Mouse (Mus musculus): Measurements from ENCODE around the gene Zfp90.
A peak's percentile ranks its signal among the peaks of the same experiment; 100 is the strongest.
"Not testable (repeated sequence)": the region's sequence is repeated elsewhere in the genome, so short reads cannot be mapped to it uniquely, and the experiment has no call there.

The Zfp90 gene

DNA sequence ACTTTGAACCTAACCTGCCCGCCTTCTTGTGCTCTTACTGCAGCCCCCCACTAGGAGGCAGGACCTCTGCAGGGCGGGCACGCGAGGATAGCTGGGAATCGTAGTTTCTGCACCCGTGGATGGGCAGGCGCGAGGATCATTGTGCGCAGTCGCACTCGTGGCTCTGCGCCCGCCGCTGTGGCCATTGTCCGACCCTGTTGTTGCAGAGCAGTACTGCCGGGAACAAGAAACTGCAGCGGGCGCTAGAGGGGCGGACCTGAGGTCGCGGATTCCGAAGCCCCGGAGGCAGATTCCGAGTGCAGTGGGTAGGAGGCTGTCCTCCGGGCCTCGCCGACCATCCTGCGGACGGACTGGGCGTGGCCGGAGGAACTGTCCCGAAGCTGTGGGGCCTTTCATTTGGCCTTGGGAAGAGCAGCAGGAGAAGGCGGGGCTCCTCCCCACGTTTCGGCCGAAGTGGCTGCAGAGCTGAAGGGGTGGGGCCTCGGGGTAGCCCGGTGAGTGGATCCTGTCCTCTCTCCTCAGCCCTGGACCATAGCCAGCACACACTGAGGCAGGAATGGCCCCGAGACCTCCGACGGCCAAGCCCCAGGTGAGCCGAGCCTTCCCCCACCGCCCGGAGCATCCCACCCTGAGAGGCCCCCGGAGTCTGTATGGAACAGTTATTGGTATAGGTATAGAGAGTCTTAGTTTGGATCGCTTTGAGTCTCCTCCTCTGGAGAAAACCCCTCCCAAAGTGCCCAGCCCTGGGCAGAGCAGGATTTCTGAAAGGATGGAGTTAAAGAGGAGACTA is at the start of gene Zfp90:
Gene Zfp90, plus strand, starts transcription at position 146 of the 790 bp plus-strand sequence.
- peak; percentile 96 for DNase-seq

DNA sequence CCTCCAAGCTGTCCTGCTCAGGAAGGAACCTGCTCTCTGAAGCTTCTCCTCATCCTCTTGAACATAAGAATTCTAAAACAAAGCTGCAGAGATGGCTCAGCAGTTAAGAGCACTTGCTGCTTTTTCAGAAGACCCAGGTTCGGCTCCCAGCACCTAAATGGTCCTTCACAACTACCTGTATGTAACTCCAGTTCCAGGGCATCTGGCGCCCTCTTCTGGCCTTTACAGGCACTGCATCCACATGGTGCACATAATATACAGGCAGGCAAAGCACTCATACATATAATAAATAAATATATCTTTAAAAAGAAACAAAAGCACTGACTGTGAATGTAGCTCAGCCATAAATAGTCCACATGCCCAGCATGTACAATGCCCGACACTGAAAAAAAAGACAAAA is 46.6 kb upstream of the Zfp90 start:
- no peak for DNase-seq

DNA sequence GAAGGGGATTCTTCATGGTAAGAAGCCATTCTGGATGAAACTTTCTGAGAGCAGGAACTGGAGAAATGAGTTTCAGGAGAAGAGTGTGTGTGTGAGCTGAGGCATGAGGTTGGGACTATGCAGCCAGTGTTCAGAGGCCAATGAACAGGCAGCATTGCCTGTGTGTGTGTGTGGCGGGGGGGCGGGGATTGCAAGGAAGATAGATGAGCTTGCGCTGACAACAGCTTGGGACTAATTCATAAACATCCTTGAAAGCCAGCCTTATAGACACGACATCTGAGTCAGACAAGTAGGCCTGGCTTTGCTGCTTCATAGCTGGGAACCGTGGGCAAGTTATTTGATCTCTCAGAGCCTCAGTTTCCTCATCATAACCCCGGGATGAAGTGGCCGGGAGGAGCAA is 46.1 kb upstream of the Zfp90 start:
- DNase-seq = no peak

DNA sequence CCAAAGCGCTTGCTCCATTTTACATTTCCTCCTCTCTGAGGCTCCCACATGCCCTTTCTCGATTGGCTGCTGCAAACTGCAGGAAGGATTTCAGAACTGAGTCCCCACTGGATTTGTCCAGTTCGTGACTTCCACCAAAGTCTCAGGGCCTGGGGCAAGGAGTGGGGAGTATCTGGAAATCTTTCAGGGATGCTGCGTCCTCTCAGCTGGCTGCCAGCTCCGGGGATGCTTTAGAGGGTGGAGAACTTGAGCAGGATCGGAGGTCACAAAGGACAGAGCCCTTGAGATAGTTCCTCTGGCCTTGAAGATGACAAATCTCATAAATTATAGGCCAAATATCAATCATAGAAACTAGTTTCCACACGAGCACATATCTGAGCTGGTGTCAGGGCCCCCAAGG is 39.2 kb upstream of the Zfp90 start:
- no peak for DNase-seq

DNA sequence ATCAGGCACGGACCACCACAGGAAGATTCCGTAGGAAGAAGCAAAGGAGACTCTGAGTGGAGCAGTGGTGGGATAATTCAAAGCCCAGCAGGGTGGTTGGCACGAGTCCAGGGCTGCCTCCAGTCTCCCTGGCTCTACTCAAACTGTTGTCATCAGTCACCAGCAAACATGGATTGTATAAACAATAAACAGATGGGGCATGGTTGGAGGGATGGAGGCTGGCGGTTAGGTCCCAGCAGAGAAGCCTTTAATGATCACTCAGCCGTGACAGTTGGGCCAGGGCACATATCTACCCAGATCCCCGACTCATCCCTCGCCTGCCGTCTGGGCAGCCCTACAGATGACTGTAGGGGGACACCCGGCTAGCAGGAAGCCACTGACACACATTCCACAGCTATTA is 38.3 kb upstream of the Zfp90 start:
- DNase-seq = no peak

DNA sequence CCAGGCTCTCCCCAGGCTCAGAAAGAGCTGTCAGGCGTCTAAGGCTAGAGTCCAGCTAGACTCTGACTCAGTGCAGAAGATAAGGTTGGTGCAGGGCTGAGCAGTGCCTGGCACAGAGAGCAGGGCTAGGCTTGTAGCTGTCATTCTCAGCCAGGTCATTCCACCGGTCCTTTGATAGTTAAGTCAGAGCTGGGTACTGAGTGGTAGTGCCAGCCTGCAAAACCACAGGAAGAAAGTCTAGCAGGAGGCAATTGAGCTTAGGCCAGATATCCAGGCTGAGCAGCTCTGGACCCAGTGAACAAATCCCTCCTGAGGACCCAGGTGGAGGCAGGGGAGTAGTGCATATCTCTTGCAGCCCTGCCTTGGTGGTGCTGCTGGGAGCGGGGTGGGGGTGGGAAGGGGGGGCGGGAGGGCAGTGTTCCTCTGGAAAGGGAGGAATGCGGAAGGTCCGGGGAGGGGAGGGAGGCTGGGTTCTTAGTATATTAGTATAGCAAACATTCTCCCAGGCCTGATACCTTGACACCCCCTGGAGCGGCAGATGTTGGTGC is 36.6 kb upstream of the Zfp90 start:
- no peak for DNase-seq

DNA sequence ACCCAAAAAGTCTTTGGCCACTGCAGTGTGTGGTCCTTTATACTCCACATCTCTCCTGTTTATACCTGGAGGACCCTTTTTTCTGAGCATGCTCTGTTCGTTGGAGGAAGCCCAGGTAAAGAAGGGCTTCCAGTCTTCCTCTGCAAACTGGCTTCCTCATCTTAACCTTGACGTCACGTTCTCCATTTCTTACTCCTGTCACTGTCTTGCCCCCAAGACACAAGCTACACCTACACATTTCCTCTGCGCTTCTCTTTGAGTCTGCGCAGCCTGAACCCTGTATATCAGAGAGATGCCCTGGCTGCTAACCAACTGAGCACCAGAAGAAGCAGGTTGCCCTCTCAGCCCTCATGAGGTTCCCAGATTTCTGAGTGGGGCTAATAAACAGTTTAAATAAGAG is 35.8 kb upstream of the Zfp90 start:
- no peak for DNase-seq

DNA sequence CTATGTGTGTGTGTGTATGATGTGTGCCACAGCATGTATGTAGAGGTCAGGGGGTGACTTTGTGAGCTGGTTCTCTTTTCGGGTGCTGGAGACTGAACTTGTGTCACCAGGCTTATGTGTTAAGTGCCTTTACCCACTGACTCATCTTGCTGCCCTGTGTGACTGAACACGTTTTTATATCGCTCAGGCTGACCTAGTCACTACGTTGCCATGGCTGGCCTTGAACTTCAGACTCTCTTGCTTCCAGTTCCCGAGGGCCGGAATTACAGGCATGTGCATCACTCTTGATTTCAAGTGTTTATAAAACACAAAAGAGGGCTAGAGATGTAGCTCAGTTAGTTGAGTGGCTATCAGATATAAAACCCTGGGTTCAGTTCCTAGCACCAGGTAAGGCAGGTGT is 34.1 kb upstream of the Zfp90 start:
- DNase-seq = no peak

DNA sequence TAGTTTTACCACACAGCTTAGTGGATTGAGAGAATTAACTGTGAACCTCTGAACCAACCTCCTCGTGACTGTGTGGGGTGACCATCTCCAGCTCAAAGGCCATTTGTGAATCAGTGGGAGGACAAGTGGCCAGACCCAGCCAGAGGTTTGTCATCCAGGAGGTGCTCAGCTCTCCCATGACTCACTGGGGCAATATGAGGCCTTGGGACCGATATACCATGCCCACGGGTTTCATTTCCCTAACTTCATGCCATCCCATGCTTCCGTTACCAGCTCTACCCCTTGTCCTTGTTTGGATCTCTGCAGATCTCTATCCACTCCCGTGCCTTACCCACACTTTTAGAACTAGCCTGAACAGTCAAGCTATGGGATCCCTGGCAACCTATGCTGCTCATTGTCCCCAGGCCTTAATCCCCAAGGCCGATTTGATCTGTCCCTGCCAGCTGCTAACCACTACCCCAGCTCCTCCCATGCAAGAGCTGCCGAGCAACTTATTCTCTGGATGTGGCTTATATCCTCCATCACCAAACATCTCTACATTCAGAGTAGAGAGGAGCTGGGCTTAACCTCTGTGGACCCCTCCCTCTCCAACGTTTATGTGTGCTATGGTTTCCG is 27.2 kb upstream of the Zfp90 start:
- no peak for DNase-seq

DNA sequence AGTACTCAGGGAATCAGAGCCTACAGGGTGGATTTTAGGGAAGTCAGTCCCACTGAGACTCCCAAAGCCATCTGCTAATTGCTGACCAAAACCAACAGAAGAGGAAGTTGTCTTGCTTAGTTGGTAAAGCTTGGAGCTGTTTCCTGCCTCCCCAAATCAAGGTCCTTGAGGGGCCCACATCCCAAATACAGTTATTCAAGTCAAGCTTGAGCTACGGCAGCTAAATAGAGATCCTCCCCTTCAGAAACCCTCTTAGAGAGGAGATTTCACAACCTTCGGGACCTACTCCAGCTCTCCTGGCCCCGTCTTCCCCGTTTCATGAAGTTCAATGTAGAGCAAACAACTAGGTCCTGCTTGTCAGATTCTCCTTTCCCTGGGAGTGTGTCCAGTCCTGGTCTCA is 20.6 kb upstream of the Zfp90 start:
- no peak for DNase-seq

DNA sequence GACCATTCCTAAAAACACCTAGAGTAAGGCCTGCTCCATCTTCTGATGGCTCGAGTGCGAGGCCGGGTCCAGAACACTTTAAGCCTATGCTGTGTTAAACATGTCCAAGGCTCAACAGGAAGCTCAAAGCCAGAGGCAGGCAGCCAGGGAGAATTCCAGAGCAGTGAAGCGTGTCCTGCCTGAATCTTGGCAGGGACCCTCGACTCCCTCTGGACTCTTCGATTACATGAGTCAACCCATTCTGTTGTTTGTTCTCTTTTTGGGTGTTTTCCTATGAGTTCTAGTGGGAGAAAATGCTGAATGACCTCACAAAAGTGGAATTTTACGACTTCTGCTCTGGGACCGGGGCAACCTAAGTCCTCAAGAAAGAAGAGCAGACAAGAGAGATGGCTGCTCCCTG is 15.4 kb upstream of the Zfp90 start:
- peak; percentile 88 for DNase-seq

DNA sequence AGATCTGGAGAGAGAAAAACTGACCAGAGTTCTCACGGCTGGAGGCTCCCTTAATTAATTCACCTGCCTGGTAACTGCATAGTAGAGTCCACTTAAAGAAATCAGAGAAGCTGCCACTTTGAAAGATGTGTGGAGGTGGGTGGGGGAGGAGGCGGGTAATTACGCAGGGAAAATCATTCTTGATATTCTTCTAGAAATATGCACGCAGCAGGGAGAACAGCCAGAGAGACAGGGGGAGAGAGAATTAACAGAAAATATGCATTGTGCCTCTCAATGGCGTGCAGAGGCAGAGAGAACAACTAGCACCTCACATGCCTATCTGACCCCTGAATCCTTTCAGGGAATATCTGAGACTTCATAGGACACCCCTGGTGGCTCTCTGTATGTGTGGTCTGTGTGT is 14.9 kb upstream of the Zfp90 start:
- DNase-seq = no peak

DNA sequence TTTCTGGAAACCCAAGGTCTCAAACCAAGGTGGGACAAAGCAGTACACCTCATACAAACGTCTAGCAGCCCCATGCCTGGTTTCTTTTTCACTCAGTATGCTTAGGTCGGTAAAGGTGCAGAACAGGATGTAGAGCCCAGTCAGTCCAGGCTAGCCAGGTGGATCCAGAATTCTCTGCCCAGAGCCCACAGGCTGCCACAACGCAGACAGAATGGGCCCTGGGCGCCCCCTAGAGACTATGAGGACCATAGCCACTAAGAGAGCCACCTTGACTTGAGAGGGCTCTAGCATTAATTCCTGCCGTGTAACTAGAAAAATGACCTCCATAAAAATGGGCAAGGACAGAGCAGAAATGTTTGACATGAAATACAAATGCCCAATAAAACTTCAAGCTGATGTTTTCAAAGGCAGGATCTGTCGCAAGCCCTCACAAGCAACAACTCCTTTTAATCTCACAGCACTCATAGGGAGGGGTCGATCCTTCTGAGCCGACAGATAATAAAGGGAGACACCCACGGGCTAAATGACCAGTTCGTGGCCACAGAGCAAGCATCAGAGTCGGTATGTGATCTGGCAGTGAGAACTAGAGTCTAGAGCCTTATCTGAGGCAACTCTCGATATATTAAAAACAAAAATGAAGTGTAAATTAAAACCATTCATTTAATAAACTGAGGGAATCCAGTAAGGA is 11.7 kb upstream of the Zfp90 start:
- peak; percentile 60 for DNase-seq

DNA sequence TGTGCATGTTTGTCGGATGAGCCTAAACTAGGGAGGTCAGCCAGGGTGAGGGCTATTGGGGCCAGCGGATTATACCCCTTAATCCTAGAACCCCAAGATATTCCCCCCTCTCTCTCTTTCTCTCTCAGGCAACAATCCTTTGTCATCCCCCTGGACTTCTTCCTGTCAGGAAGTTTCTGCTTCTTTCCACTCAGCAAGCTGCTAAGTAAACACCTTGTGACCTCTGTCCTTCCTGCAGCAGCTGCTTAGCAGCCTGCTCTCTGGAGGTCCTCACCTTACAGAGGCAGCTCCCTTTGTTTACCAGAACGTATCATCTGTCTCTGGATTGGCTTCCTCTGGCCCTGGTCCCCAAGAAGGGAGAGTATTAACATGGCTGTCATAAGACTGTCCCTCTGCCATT is 10.3 kb upstream of the Zfp90 start:
- DNase-seq = no peak

DNA sequence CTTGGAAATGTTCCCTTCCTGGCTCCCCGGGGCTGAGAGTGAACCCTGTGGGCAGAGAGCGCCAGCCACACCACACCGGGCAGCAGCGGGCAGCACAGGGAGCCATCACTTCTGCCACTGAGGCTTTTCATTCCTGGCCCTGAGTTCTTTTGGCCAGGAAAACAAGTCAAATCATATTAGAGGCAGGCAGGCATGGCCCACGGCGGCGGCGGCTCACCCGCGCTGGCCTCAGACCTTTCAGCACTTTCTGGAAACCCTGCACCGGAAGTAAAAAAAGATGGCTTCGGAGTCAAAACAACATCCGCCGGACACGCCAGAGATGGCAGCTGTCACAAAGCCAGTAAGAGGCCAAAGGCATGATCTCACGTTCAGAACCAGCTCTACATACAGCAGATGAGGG is 9.3 kb upstream of the Zfp90 start:
- DNase-seq = peak; percentile 32

DNA sequence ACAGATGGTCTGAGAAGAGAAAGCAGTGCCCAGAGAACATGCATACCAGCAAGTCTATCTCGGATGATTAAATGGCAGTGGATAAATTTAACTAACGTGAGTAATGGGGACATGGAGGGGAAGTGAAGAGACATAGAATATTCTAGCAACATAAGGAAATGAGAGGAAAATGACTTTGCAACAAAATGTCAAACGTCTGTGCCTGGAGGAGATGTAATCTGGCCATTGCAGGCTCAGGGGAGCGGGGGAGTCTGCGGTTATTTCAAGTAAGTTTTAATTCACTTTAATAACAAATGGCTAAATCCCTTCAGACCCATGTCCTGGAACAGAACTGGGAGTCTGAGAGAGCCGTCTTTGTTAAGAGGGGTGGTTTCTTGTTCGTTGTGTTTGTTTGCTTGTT is 5.1 kb upstream of the Zfp90 start:
- no peak for DNase-seq

DNA sequence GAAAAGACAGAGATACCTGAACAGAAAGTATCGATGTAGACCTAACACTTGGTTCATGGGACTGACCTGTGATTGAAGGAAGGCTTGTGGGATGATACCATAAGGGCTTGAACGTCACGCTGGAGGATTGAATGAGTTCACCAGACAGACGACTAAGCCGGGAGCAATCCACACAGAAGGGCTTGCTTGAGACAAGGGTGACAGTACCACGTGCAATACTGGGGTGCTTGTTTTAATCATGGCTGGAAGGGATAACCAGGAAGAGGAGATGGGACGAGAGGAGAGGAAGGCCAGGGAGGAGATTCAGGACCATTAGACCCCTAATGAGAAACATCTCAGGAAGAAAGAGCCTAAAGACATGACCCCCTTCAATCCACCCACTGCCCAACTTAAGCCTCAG is 4.6 kb upstream of the Zfp90 start:
- no peak for DNase-seq

DNA sequence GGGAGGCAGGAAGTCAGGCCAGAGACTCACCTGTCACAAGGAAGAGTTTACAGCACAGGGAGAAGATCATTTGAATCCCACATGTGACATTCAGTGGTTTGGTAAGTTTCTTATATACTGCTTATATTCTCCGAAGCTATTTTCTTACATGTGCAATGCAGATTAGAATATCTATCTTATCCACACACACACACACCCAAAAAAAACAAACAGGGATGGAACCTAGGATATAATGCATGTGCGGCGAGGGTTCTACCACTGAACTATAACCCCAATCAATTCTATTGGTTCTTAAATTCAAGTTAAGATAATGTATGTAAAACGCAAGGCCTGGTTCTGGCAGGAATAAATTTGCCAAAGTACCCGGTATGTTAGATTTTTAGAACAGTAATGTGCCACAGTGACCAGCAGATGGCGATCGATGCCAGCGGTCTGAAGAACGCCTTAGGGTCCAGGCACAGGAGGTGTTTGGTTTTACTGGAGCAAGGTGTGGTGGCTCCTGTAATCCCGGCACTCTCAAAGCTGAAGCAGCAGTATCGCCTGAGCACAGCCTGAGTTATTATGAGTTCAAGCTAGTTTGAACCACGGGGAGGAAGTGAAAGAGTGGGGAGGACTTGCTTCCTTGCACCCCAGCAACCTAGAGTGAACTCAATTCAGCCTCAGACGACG is 3.2 kb upstream of the Zfp90 start:
- peak; percentile 45 for DNase-seq

DNA sequence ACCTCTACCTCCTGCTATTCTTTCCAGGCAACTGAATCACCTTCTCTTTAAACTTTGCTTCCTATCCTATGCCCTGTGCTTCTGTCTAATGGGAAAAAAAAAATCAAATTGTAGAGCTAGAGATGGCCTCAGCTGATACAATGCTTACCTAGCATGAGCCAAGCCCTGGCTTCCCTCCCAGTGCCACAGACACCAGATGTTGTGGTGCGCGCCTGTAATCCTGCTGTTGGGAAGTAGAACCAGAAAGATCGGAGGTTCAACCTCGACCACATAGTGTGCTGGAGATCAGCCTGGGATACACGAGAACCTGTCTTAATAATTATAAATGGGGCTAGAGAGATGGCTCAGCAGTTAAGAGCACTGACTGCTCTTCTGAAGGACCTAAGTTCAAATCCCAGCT is 2.6 kb downstream of the Zfp90 start:
- DNase-seq = no peak

DNA sequence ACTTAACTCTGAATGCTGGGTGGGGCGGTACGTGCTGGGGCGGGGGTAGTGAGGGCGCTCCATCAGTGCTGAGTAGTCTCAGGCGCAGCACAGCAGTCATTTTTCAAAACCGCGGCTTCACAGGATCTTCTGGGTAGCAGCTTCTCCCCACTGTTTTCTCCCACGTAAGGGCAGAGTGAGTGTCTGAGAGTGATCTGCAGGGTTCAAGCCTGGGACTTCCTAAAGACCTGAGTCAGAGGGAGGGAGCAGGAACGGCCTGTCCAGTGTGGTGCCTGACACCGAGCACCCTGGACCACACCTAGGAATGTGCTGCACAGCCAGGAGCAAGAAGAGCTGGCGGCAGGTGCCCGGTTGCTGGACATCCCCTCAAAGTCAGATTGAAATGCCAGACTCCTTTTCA is 16.0 kb downstream of the Zfp90 start:
- no peak for DNase-seq

DNA sequence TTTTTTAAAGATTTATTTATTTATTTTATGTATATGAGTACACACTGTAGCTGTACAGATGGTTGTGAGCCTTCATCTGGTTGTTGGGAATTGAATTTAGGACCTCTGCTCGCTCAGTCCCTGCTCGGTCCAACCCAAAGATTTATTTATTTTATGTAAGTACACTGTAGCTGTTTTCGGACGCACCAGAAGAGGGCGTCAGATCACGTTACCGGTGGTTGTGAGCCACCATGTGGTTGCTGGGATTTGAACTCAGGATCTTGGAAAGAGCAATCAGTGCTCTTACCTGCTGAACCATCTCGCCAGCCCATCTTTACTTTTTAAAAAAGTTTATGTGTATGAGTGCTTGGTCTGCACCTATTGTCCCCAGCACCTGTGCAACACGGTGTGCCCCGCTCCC is 16.8 kb downstream of the Zfp90 start:
- not testable (repeated sequence) for DNase-seq

DNA sequence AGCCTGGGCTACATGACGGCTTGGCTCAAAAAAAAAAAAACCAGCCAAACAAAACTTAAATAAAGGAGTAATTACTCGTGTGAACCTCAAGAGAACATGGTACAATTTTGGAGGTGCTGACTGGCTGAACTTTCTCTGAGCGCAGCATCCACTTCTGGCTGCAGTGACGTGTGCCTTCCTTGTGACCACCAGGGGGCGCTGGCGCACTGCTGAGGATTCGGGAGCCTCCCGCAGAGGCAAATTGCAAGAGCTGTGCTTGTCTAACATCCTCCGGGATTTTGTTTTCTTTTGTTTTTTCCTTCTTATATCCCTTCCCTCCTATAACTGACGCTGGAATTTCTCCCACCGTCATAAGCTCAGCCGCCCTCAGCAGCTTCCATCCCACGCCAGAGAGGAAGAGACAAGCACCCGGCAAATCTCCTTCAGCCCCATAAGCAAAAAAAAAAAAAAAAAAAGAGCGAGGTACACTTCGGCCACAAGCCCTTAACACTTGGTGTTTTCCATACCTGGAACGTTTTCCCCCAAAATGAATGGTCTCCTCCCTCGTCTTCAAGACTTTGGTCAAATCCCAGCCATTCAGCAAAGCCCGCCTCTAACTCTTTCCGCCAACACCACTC is 17.9 kb downstream of the Zfp90 start:
- DNase-seq = peak; percentile 49

DNA sequence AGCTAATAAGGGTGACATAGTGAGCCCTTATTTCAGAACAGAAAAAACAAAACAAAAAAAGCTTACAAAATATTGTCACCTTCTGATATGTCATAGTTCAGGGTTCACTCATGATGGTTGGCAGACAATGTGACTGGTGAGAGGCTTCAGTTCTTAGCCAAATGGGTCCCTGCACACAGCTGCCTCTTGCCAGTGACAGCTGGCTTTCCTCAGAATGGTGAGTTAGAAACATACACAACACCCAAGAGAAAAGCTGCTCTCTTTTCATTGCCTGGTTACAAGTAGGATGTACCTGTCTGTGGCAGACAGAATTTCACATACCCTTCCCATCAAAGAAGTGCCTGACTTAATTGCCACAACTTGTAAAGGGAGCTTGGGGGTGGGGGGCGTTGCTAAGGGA is 18.5 kb downstream of the Zfp90 start:
- no peak for DNase-seq

Data from kidney, adult 11 months (tissue).